Mouse (Mus musculus) spleen, postnatal 36 days (tissue): ENCODE measurements around the gene Mrpl19.

Experiments
- DNase-seq, 2 experiments: peaks; one replicate each; pipeline ENCODE4 v3.0.0; 2022; ENCODE audit warnings: low spot score in 2 of 2, mixed read lengths in 1 of 2

Mrpl19 gene

GRCm38 (mm10) chr6:81929402-81929801 is 36.4 kb downstream of the Mrpl19 start:
- no peak for DNase-seq

- no peak for DNase-seq
Observed at GRCm38 (mm10) chr6:81924304-81924703, 41.5 kb downstream of the Mrpl19 start.

- peak; percentile 90 to 91 for DNase-seq
Observed at GRCm38 (mm10) chr6:81923523-81924142, 42.1 kb downstream of the Mrpl19 start, which contains the start of gene Gcfc2. Gcfc2 (plus strand) TSS chr6:81923669.

DNA sequence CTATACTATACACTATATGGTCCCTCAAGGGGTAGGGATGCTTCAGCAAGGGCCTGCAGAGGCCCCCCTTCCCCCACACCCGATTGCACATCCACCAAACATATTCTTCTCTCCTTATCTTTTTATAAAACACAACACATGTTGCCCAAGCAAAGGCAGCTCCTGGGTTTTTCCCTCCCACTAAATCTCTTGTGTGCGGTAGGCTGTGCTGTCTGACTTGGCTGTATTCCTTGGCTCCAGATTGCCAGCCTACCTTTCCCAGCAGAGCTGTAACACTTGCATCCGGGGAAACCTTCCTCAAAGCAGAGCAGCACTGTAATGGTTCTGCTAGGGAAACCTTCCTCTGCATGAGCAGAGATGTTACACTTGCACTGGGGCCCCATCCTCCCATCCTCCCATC is 53.6 kb downstream of the Mrpl19 start:
- DNase-seq, result no peak

DNA sequence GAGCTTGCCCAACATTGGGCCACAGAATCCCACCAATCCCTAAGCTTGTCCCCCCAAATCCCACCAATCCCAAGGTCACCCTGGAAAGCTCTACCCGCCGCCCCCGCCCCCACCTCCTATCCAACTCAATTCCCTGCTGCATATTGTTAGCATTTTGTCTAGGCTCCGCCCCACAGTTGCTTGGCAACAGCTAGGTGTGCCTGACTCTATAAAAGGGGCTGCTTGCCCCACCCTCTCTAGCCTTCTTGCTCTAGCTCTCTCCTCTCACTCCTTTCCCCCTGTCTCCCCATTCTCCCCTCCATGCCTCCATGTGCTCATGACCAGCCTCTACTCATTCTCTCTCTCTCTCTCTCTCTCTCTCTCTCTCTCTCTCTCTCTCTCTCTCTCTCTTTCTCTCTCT is 54.0 kb downstream of the Mrpl19 start:
- DNase-seq, result no peak

DNA sequence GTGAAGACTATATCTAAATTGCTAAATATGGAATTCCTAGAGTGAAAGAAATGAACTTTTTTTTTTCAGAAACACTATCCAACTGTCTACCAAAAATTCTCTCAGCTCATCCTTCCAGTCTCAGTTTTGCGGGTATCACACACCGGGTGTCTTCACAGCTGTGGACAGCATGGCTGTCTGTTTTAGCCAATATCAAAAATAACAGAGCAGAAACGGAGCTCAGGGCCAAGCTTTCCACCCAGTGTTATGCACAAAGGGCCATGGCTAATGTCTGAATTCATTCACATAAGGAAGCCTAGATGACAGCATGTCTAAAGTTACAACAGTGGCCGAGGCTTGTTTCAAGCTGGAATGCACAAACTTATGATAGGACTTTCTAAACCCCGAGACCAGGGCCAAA is 54.5 kb downstream of the Mrpl19 start:
- no peak for DNase-seq

DNA sequence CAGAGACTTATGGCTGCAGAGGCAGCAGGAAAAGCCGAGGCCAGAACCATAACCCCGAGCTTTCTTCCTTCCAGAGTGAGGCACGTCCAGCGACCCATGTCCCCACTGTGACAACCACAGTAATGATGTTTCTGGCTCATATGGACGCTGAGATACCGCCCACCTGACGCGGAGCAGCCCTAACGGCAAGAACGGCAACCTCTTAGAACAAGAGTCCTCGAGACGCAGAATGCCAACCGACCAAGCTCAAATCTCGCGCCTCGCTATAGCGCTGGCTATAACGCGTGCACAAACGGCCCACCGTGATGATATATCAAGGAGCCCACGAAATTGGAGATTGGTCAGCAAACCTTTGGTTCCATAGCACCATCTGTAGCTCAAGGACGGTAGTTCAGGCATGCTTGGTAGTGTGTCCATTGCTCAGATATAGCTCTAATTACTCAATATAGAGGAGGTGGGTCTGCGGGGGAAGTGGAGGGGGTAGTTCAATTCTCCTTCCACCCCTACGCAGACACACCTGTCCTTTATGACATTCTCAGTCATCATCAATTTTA is 55.4 kb downstream of the Mrpl19 start:
- no peak for DNase-seq
